In genomic region chr2:154402811-154403210, GRCm38 (mm10) we compare ENCODE assay signal across 8 mouse cellular contexts. TPM values are rescaled to one million over a fixed set of nuclear protein-coding genes. Genes with fewer than 3 reads are reported as not detected.
DNase-seq lines count a peak whose midpoint lies in the region; ATAC-seq and TF ChIP-seq lines count a peak whose summit lies in the region.

No protein-coding gene starts in this region.

- no peak overlapping the region for H3K27ac ChIP-seq in embryonic facial prominence, embryonic 11.5 days (replicated peaks; ENCODE audit: low read depth, low read length)
- H3K27ac ChIP-seq in embryonic facial prominence, embryonic 10.5 days (replicated peaks), result no peak overlapping the region
- H3K27ac ChIP-seq in heart, embryonic 12.5 days (ENCODE audit: poor library complexity, severe bottlenecking), result peak overlapping the region; percentile 91
- peak overlapping the region; percentile 79; the same call in 1 of the 2 replicates for H3K27ac ChIP-seq in kidney, embryonic 14.5 days (ENCODE audit: low read depth, low read length)

- ATAC-seq in embryonic facial prominence, embryonic 11.5 days (replicated peaks; ENCODE audit: insufficient number of reproducible peaks, low FRiP score, low TSS enrichment, low read depth), result 0 out of 2 replicates have a peak, but pooled peaks have one; percentile 45
- ATAC-seq in Patski, result peak; percentile 81
- ATAC-seq in heart, embryonic 12.5 days (ENCODE audit: insufficient number of reproducible peaks, low FRiP score), result peak; percentile 78
- peak; percentile 86 for ATAC-seq in kidney, embryonic 14.5 days (ENCODE audit: low FRiP score, low TSS enrichment)
- ATAC-seq in granulocyte monocyte progenitor cell, adult 5-6 weeks (replicated peaks; ENCODE audit: poor library complexity, severe bottlenecking), result no peak

- 0 out of 2 replicates have a peak, but pooled peaks cover 2% of the 10 kb centered on the region for H3K27me3 ChIP-seq in embryonic facial prominence, embryonic 11.5 days (ENCODE audit: control insufficient read depth, insufficient read depth, low read length)
- peaks cover 25% of the 10 kb centered on the region for H3K27me3 ChIP-seq in embryonic facial prominence, embryonic 10.5 days (replicated peaks; ENCODE audit: low read depth, poor library complexity, severe bottlenecking)
- no peaks in the 10 kb centered on the region for H3K27me3 ChIP-seq in Patski
- no peaks in the 10 kb centered on the region for H3K27me3 ChIP-seq in heart, embryonic 12.5 days (replicated peaks)
- H3K27me3 ChIP-seq in kidney, embryonic 14.5 days (ENCODE audit: control insufficient read depth, insufficient read depth, low read length), result no peaks in the 10 kb centered on the region

- H3K4me1 ChIP-seq in embryonic facial prominence, embryonic 11.5 days (ENCODE audit: control insufficient read depth, insufficient read depth, low read length), result no peaks in the 10 kb centered on the region
- H3K4me1 ChIP-seq in embryonic facial prominence, embryonic 10.5 days, result peaks cover 15% of the 10 kb centered on the region
- H3K4me1 ChIP-seq in heart, embryonic 12.5 days (replicated peaks), result peaks cover 37% of the 10 kb centered on the region
- H3K4me1 ChIP-seq in kidney, embryonic 14.5 days (ENCODE audit: control insufficient read depth, insufficient read depth, low read length), result 0 out of 2 replicates have a peak, but pooled peaks cover 8% of the 10 kb centered on the region

- no peak for TF ChIP-seq CTCF in Patski (IDR thresholded peaks at IDR 0.05)

- in situ Hi-C loops in Patski (cut with MboI; ENCODE audit: low pct_unique_long_range_greater_than_20kb), result loop anchor here (25.0 kb wide), 1 partner anchor 534 kb away; no protein-coding TSS in a partner anchor

- H3K9me3 ChIP-seq in embryonic facial prominence, embryonic 11.5 days (replicated peaks; ENCODE audit: control insufficient read depth, low read length), result no peaks in the 10 kb centered on the region
- H3K9me3 ChIP-seq in embryonic facial prominence, embryonic 10.5 days, result no peaks in the 10 kb centered on the region
- no peaks in the 10 kb centered on the region for H3K9me3 ChIP-seq in heart, embryonic 12.5 days (replicated peaks)
- no peaks in the 10 kb centered on the region for H3K9me3 ChIP-seq in kidney, embryonic 14.5 days (ENCODE audit: control insufficient read depth, low read length)

- CTCF ChIA-PET in Patski (lab: Charles Lee), result interaction anchor here (1.0 kb wide), 1 partner anchor 13 kb away, joined by 3 read pairs; no protein-coding TSS in a partner anchor

- H3K4me3 ChIP-seq in embryonic facial prominence, embryonic 11.5 days (ENCODE audit: low read depth, low read length), result no peak overlapping the region
- H3K4me3 ChIP-seq in embryonic facial prominence, embryonic 10.5 days, result no peak overlapping the region
- no peak overlapping the region for H3K4me3 ChIP-seq in heart, embryonic 12.5 days
- H3K4me3 ChIP-seq in kidney, embryonic 14.5 days (ENCODE audit: low read length), result no peak overlapping the region

- POLR2A ChIA-PET in Patski (lab: Charles Lee), result no interaction called here

- no peaks in the 10 kb centered on the region for H3K36me3 ChIP-seq in embryonic facial prominence, embryonic 11.5 days (replicated peaks; ENCODE audit: control insufficient read depth, insufficient read depth, low read depth, low read length)
- no peaks in the 10 kb centered on the region for H3K36me3 ChIP-seq in embryonic facial prominence, embryonic 10.5 days (replicated peaks)
- H3K36me3 ChIP-seq in heart, embryonic 12.5 days, result peaks cover 31% of the 10 kb centered on the region
- H3K36me3 ChIP-seq in kidney, embryonic 14.5 days (ENCODE audit: control insufficient read depth, insufficient read depth, low read length), result no peaks in the 10 kb centered on the region

- H3K9ac ChIP-seq in embryonic facial prominence, embryonic 11.5 days (replicated peaks; ENCODE audit: low read length), result no peak overlapping the region
- H3K9ac ChIP-seq in heart, embryonic 12.5 days, result no peak overlapping the region
- no peak overlapping the region for H3K9ac ChIP-seq in kidney, embryonic 14.5 days (ENCODE audit: low read depth, low read length)

- WGBS in embryonic facial prominence, embryonic 11.5 days, result 38% methylated on average over 7 of the region's 7 CpGs
- WGBS in embryonic facial prominence, embryonic 10.5 days, result 61% methylated on average over 7 of the region's 7 CpGs
- WGBS in heart, embryonic 12.5 days, result 11% methylated on average over 7 of the region's 7 CpGs
- WGBS in kidney, embryonic 14.5 days, result 23% methylated on average over 7 of the region's 7 CpGs

- H3K4me2 ChIP-seq in embryonic facial prominence, embryonic 11.5 days (ENCODE audit: low read depth, low read length), result no peak overlapping the region
- H3K4me2 ChIP-seq in heart, embryonic 12.5 days, result peak overlapping the region; percentile 44
- no peak overlapping the region for H3K4me2 ChIP-seq in kidney, embryonic 14.5 days (replicated peaks; ENCODE audit: low read depth, low read length)

- peak; percentile 51 for DNase-seq in embryonic facial prominence, embryonic 11.5 days (ENCODE audit: low spot score)
- no peak for DNase-seq in embryonic facial prominence, embryonic 10.5 days (ENCODE audit: low spot score)
- peak; percentile 46 for DNase-seq in Patski (ENCODE audit: low read depth, low spot score)
- peak; percentile 76 for DNase-seq in lung, postnatal 36 days
- no peak for DNase-seq in frontal cortex, postnatal 36 days (ENCODE audit: low spot score in 2 of 2)

RNA-seq across cellular contexts. Expression of gene Snta1, which starts 5.1 kb away (rescaled TPM):
- 2.1 TPM in 2 replicates for polyA plus RNA-seq in embryonic facial prominence, embryonic 11.5 days (2014; fragmentation: Nextera tagmentation; extraction: Ambion mirVana)
- 3.0 and 3.9 TPM in 2 replicates for polyA plus RNA-seq in embryonic facial prominence, embryonic 10.5 days (2016; fragmentation: Nextera tagmentation; extraction: Ambion mirVana)
- 30.2 TPM for polyA plus RNA-seq in Patski (2021)
- polyA plus RNA-seq in heart, embryonic 12.5 days (2016; fragmentation: Nextera tagmentation; extraction: Ambion mirVana), result 49.9 and 51.6 TPM in 2 replicates
- 4.5 and 5.7 TPM in 2 replicates for polyA plus RNA-seq in kidney, embryonic 14.5 days (2014; fragmentation: Nextera tagmentation; extraction: Ambion mirVana)
- 0.56 TPM in 1 of 2 replicates, not detected in the other for total RNA-seq in granulocyte monocyte progenitor cell, adult 5-6 weeks (2014; fragmentation: Nextera tagmentation)
- total RNA-seq in granulocyte monocyte progenitor cell, adult 5-6 weeks (2017), result 0.04 TPM in 1 of 2 replicates, not detected in the other

RNA-seq across cellular contexts. Expression of gene Cdk5rap1, which starts 30.0 kb away (rescaled TPM):
- polyA plus RNA-seq in embryonic facial prominence, embryonic 11.5 days (2014; fragmentation: Nextera tagmentation; extraction: Ambion mirVana), result 19.4 and 19.7 TPM in 2 replicates
- polyA plus RNA-seq in embryonic facial prominence, embryonic 10.5 days (2016; fragmentation: Nextera tagmentation; extraction: Ambion mirVana), result 15.1 and 15.8 TPM in 2 replicates
- polyA plus RNA-seq in Patski (2021), result 18.1 TPM
- polyA plus RNA-seq in heart, embryonic 12.5 days (2016; fragmentation: Nextera tagmentation; extraction: Ambion mirVana), result 13.6 and 15.4 TPM in 2 replicates
- 10.6 and 18.5 TPM in 2 replicates for polyA plus RNA-seq in kidney, embryonic 14.5 days (2014; fragmentation: Nextera tagmentation; extraction: Ambion mirVana)
- 10.7 and 15.4 TPM in 2 replicates for total RNA-seq in granulocyte monocyte progenitor cell, adult 5-6 weeks (2014; fragmentation: Nextera tagmentation)
- total RNA-seq in granulocyte monocyte progenitor cell, adult 5-6 weeks (2017), result 15.6 and 16.1 TPM in 2 replicates

RNA-seq across cellular contexts. Expression of gene Cbfa2t2, which starts 33.5 kb away (rescaled TPM):
- polyA plus RNA-seq in embryonic facial prominence, embryonic 11.5 days (2014; fragmentation: Nextera tagmentation; extraction: Ambion mirVana), result 47.4 and 51.9 TPM in 2 replicates
- polyA plus RNA-seq in embryonic facial prominence, embryonic 10.5 days (2016; fragmentation: Nextera tagmentation; extraction: Ambion mirVana), result 68.8 and 72.2 TPM in 2 replicates
- polyA plus RNA-seq in Patski (2021), result 27.2 TPM
- polyA plus RNA-seq in heart, embryonic 12.5 days (2016; fragmentation: Nextera tagmentation; extraction: Ambion mirVana), result 37.6 and 38.8 TPM in 2 replicates
- 26.6 and 44.4 TPM in 2 replicates for polyA plus RNA-seq in kidney, embryonic 14.5 days (2014; fragmentation: Nextera tagmentation; extraction: Ambion mirVana)
- 13.3 and 14.7 TPM in 2 replicates for total RNA-seq in granulocyte monocyte progenitor cell, adult 5-6 weeks (2014; fragmentation: Nextera tagmentation)
- 12.1 and 13.0 TPM in 2 replicates for total RNA-seq in granulocyte monocyte progenitor cell, adult 5-6 weeks (2017)

Comparison
In these comparisons a context has a peak if more than half of its experiments do, and no peak if none do; other contexts are left out.
1. DNase-seq: peak in embryonic facial prominence, embryonic 11.5 days (single experiment), Patski (single experiment) and lung, postnatal 36 days (single experiment); none in embryonic facial prominence, embryonic 10.5 days (single experiment) and frontal cortex, postnatal 36 days (0 of 2).
2. H3K27ac ChIP-seq: peak in heart, embryonic 12.5 days (single experiment) and kidney, embryonic 14.5 days (single experiment); none in embryonic facial prominence, embryonic 11.5 days (single experiment) and embryonic facial prominence, embryonic 10.5 days (single experiment).